Mouse (Mus musculus) hindbrain, embryonic 10.5 days (tissue): ENCODE results near the gene Srcap. TPM values are rescaled to one million over a fixed set of nuclear protein-coding genes. Genes with fewer than 3 reads are reported as not detected.
"Not testable (repeated sequence)": the region's sequence is repeated elsewhere in the genome, so short reads cannot be mapped to it uniquely, and the experiment has no call there.

ENCODE experiments used
- DNase-seq: peaks from one replicate; pipeline ENCODE4 v3.0.0-alpha.2; 2017; ENCODE audit warnings: low spot score
- H3K27ac ChIP-seq: fragments of 300-500 bp; sonication (generic); 2 replicates; pipeline ENCODE4 v1.5.1; 2016; ENCODE audit warnings: mild to moderate bottlenecking, moderate library complexity
- H3K27me3 ChIP-seq: fragments of 300-500 bp; sonication (generic); 2 replicates; pipeline ENCODE4 v1.6.1; 2016; ENCODE audit warnings: mild to moderate bottlenecking; ENCODE audit not compliant: poor library complexity, insufficient read depth, severe bottlenecking
- H3K36me3 ChIP-seq: fragments of 300-500 bp; sonication (generic); 2 replicates; pipeline ENCODE4 v1.6.1; 2016; ENCODE audit warnings: mild to moderate bottlenecking, moderate library complexity
- H3K4me1 ChIP-seq: fragments of 300-500 bp; sonication (generic); replicated peaks from 2 replicates; pipeline ENCODE4 v1.6.1; 2016; ENCODE audit warnings: mild to moderate bottlenecking
- H3K4me3 ChIP-seq: fragments of 300-500 bp; sonication (generic); 2 replicates; pipeline ENCODE4 v1.5.1; 2016; ENCODE audit warnings: mild to moderate bottlenecking, moderate library complexity
- H3K9me3 ChIP-seq: fragments of 300-500 bp; sonication (generic); 2 replicates; pipeline ENCODE4 v1.6.1; 2016; ENCODE audit warnings: mild to moderate bottlenecking, moderate library complexity
- WGBS: fragments of 180-500 bp; shearing (Covaris S2); methylation state at CpG from one replicate; pipeline ENCODE4 v1.1.7; 2016; 5-methylcytosine and 5-hydroxymethylcytosine counted together
- polyA plus RNA-seq: library from polyadenylated mRNA; unstranded; fragments of >200 nt; fragmentation: Nextera tagmentation; extraction: Ambion mirVana; gene quantifications from 2 replicates; pipeline ENCODE4 v1.2.1, GENCODE M21; 2016

Gene Srcap
- polyA plus RNA-seq: 54.9 and 71.4 TPM in 2 replicates

GRCm38 (mm10) chr7:127511808-127512230 lies at the start of gene Srcap:
Srcap (plus strand) TSS chr7:127511983.
- Histone ChIP-seq H3K4me1 (peaks cover 26% of the 10 kb centered on the region), H3K9me3 (no peaks in the 10 kb centered on the region), H3K4me3 (peak within 1 kb of the TSS; percentile 87), H3K27me3 (no peaks in the 10 kb centered on the region), H3K27ac (peak within 1 kb of the TSS; percentile 99), H3K36me3 (peaks cover 37% of the 10 kb centered on the region)
- DNase-seq: peak; percentile 98
- WGBS: under 1% methylated on average over 37 of the region's 37 CpGs

- WGBS: 93% methylated on average over 3 of the region's 3 CpGs
- Histone ChIP-seq H3K27me3 (no peaks in the 10 kb centered on the region), H3K27ac (no peak overlapping the region), H3K9me3 (0 out of 2 replicates have a peak, but pooled peaks cover 6% of the 10 kb centered on the region), H3K4me3 (no peak overlapping the region), H3K36me3 (peaks cover 93% of the 10 kb centered on the region), H3K4me1 (peaks cover 11% of the 10 kb centered on the region)
- DNase-seq: no peak
Measured at GRCm38 (mm10) chr7:127465191-127465590, 46.6 kb upstream of the Srcap start.

- Histone ChIP-seq H3K4me1 (peaks cover 13% of the 10 kb centered on the region), H3K36me3 (peaks cover 88% of the 10 kb centered on the region)
- H3K4me3 ChIP-seq, H3K27me3 ChIP-seq, DNase-seq, H3K9me3 ChIP-seq, H3K27ac ChIP-seq: not testable (repeated sequence)
- 93% methylated on average over 2 of the region's 2 CpGs for WGBS
Measured at GRCm38 (mm10) chr7:127465670-127466069, 46.1 kb upstream of the Srcap start.

- Histone ChIP-seq H3K4me1 (peaks cover 13% of the 10 kb centered on the region), H3K27me3 (no peaks in the 10 kb centered on the region), H3K4me3 (no peak overlapping the region), H3K27ac (no peak overlapping the region), H3K9me3 (0 out of 2 replicates have a peak, but pooled peaks cover 6% of the 10 kb centered on the region), H3K36me3 (peaks cover 79% of the 10 kb centered on the region)
- no peak for DNase-seq
- 92% methylated on average over 4 of the region's 4 CpGs for WGBS
Measured at GRCm38 (mm10) chr7:127466606-127467005, 45.2 kb upstream of the Srcap start.

- Histone ChIP-seq H3K4me3 (peak overlapping the region; percentile 96), H3K9me3 (0 out of 2 replicates have a peak, but pooled peaks cover 6% of the 10 kb centered on the region), H3K4me1 (peaks cover 30% of the 10 kb centered on the region), H3K36me3 (peaks cover 70% of the 10 kb centered on the region), H3K27me3 (no peaks in the 10 kb centered on the region), H3K27ac (peak overlapping the region; percentile 98)
- WGBS: 11% methylated on average over 10 of the region's 10 CpGs
- DNase-seq: peak; percentile 50
Measured at GRCm38 (mm10) chr7:127470011-127470715, 41.6 kb upstream of the Srcap start.

GRCm38 (mm10) chr7:127470743-127471645 lies 40.8 kb upstream of the Srcap start:
- Histone ChIP-seq H3K36me3 (peaks cover 70% of the 10 kb centered on the region), H3K27ac (peak overlapping the region; percentile 98), H3K27me3 (no peaks in the 10 kb centered on the region), H3K4me3 (peak overlapping the region; percentile 96), H3K9me3 (0 out of 2 replicates have a peak, but pooled peaks cover 6% of the 10 kb centered on the region), H3K4me1 (peaks cover 30% of the 10 kb centered on the region)
- peak; percentile 94 for DNase-seq
- under 1% methylated on average over 46 of the region's 46 CpGs for WGBS

GRCm38 (mm10) chr7:127471646-127472010 lies 40.2 kb upstream of the Srcap start:
- Histone ChIP-seq H3K27me3 (no peaks in the 10 kb centered on the region), H3K4me1 (peaks cover 34% of the 10 kb centered on the region), H3K27ac (peak overlapping the region; percentile 98), H3K9me3 (0 out of 2 replicates have a peak, but pooled peaks cover 4% of the 10 kb centered on the region), H3K4me3 (peak overlapping the region; percentile 96), H3K36me3 (peaks cover 70% of the 10 kb centered on the region)
- DNase-seq: peak; percentile 63
- WGBS: 0% methylated on average over 25 of the region's 25 CpGs

- Histone ChIP-seq H3K36me3 (peaks cover 70% of the 10 kb centered on the region), H3K9me3 (0 out of 2 replicates have a peak, but pooled peaks cover 3% of the 10 kb centered on the region), H3K27ac (peak overlapping the region; percentile 98), H3K4me3 (peak overlapping the region; percentile 96), H3K4me1 (peaks cover 38% of the 10 kb centered on the region), H3K27me3 (no peaks in the 10 kb centered on the region)
- 2% methylated on average over 7 of the region's 7 CpGs for WGBS
- no peak for DNase-seq
Measured at GRCm38 (mm10) chr7:127472060-127472459, 39.7 kb upstream of the Srcap start.

- H3K27ac ChIP-seq: no peak overlapping the region
- H3K4me1 ChIP-seq: peaks cover 47% of the 10 kb centered on the region
- H3K4me3 ChIP-seq: no peak overlapping the region
- H3K36me3 ChIP-seq: peaks cover 55% of the 10 kb centered on the region
- no peak for DNase-seq
- H3K27me3 ChIP-seq: no peaks in the 10 kb centered on the region
- 85% methylated on average over 5 of the region's 5 CpGs for WGBS
- no peaks in the 10 kb centered on the region for H3K9me3 ChIP-seq
Measured at GRCm38 (mm10) chr7:127473705-127474104, 38.1 kb upstream of the Srcap start.

GRCm38 (mm10) chr7:127474378-127475070 lies 37.3 kb upstream of the Srcap start:
- Histone ChIP-seq H3K4me3 (no peak overlapping the region), H3K27ac (no peak overlapping the region), H3K9me3 (no peaks in the 10 kb centered on the region), H3K36me3 (peaks cover 46% of the 10 kb centered on the region), H3K4me1 (peaks cover 43% of the 10 kb centered on the region), H3K27me3 (no peaks in the 10 kb centered on the region)
- WGBS: 84% methylated on average over 6 of the region's 6 CpGs
- DNase-seq: no peak

GRCm38 (mm10) chr7:127475186-127475740 lies 36.5 kb upstream of the Srcap start:
- WGBS: 93% methylated on average over 11 of the region's 11 CpGs
- no peak for DNase-seq
- Histone ChIP-seq H3K27ac (no peak overlapping the region), H3K9me3 (no peaks in the 10 kb centered on the region), H3K27me3 (no peaks in the 10 kb centered on the region), H3K4me1 (peaks cover 44% of the 10 kb centered on the region), H3K4me3 (peak overlapping the region; percentile 13; the same call in 1 of the 2 replicates), H3K36me3 (peaks cover 49% of the 10 kb centered on the region)

GRCm38 (mm10) chr7:127476336-127476735 lies 35.4 kb upstream of the Srcap start:
- H3K4me3 ChIP-seq: 0 out of 2 replicates have a peak overlapping the region, but pooled peaks have one; percentile 11
- 94% methylated on average over 11 of the region's 11 CpGs for WGBS

More at GRCm38 (mm10) chr7:127476336-127476735, 35.4 kb upstream of the Srcap start:
- Histone ChIP-seq H3K27me3 (no peaks in the 10 kb centered on the region), H3K27ac (no peak overlapping the region), H3K36me3 (peaks cover 60% of the 10 kb centered on the region), H3K9me3 (no peaks in the 10 kb centered on the region), H3K4me1 (peaks cover 51% of the 10 kb centered on the region)
- DNase-seq: no peak
